Mouse (Mus musculus): ENCODE measurements at regions not wholly inside any gene's neighbourhood (a gene's known extent, or its start where the extent isn't known, plus 50 kb on each side); places are given as distances from the start of the nearest gene placed in this dataset.

- Histone ChIP-seq H3K27ac (ENCODE audit: low read depth, low read length) (no peak overlapping the region), H3K9ac (replicated peaks; ENCODE audit: low read length, poor library complexity, severe bottlenecking) (no peak overlapping the region), H3K4me3 (ENCODE audit: low read depth, low read length) (no peak overlapping the region), H3K36me3 (ENCODE audit: insufficient read depth, low read length) (no peaks in the 10 kb centered on the region), H3K4me2 (ENCODE audit: low read depth, low read length, poor library complexity, severe bottlenecking) (no peak overlapping the region), H3K4me1 (ENCODE audit: insufficient read depth, low read length) (no peaks in the 10 kb centered on the region), H3K9me3 (ENCODE audit: low read length) (no peaks in the 10 kb centered on the region), H3K27me3 (ENCODE audit: insufficient read depth, low read length) (no peaks in the 10 kb centered on the region)
- no peak for ATAC-seq (ENCODE audit: low FRiP score)
- no peak for TF ChIP-seq CTCF (IDR thresholded peaks at IDR 0.05)
- WGBS = 90% methylated on average over 3 of the region's 3 CpGs
- DNase-seq (ENCODE audit: low spot score) = no peak
Observed at GRCm38 (mm10) chr10:101550645-101551044, 130.6 kb upstream of the Mgat4c start.
